Mouse (Mus musculus) embryonic facial prominence, embryonic 11.5 days (tissue): ENCODE data around the gene Btrc. TPM values are rescaled to one million over a fixed set of nuclear protein-coding genes. Genes with fewer than 3 reads are reported as not detected.

ENCODE experiments used
- ATAC-seq: fragments of 200-750 bp; cut with Nextera tagmentation; replicated peaks from 2 replicates; pipeline ENCODE4 v1.8.0; 2017; ENCODE audit warnings: low read depth; ENCODE audit not compliant: insufficient number of reproducible peaks, low FRiP score, low TSS enrichment
- DNase-seq: peaks from one replicate; pipeline ENCODE4 v3.0.0-alpha.2; 2015; ENCODE audit warnings: low spot score
- H3K27ac ChIP-seq: fragments of 300-500 bp; sonication (generic); replicated peaks from 2 replicates; pipeline ENCODE4 v1.5.1; 2014; ENCODE audit warnings: mild to moderate bottlenecking, low read depth, low read length, control low read depth
- H3K27me3 ChIP-seq: fragments of 300-500 bp; sonication (generic); 2 replicates; pipeline ENCODE4 v1.6.1; 2014; ENCODE audit warnings: mild to moderate bottlenecking, low read length, moderate library complexity, mixed read lengths; ENCODE audit not compliant: control insufficient read depth, insufficient read depth
- H3K36me3 ChIP-seq: fragments of 300-500 bp; sonication (generic); replicated peaks from 2 replicates; pipeline ENCODE4 v1.6.1; 2014; ENCODE audit warnings: low read depth, mild to moderate bottlenecking, low read length, moderate library complexity, mixed read lengths; ENCODE audit not compliant: control insufficient read depth, insufficient read depth
- H3K4me1 ChIP-seq: fragments of 300-500 bp; sonication (generic); 2 replicates; pipeline ENCODE4 v1.6.1; 2014; ENCODE audit warnings: low read length, mixed read lengths; ENCODE audit not compliant: control insufficient read depth, insufficient read depth
- H3K4me2 ChIP-seq: fragments of 300-500 bp; sonication (generic); 2 replicates; pipeline ENCODE4 v1.6.1; 2014; ENCODE audit warnings: low read depth, mild to moderate bottlenecking, control low read depth, low read length, moderate library complexity
- H3K4me3 ChIP-seq: fragments of 300-500 bp; sonication (generic); 2 replicates; pipeline ENCODE4 v1.5.1; 2014; ENCODE audit warnings: low read depth, low read length, control low read depth
- H3K9ac ChIP-seq: fragments of 300-500 bp; sonication (generic); replicated peaks from 2 replicates; pipeline ENCODE4 v1.6.1; 2014; ENCODE audit warnings: mild to moderate bottlenecking, control low read depth, low read length
- H3K9me3 ChIP-seq: fragments of 300-500 bp; sonication (generic); replicated peaks from 2 replicates; pipeline ENCODE4 v1.6.1; 2016; ENCODE audit warnings: mild to moderate bottlenecking, low read length, inconsistent platforms, mixed read lengths; ENCODE audit not compliant: control insufficient read depth
- WGBS: fragments of 180-500 bp; shearing (Covaris S2); extraction: QIAGEN DNeasy Blood & Tissue Kit; methylation state at CpG from one replicate; pipeline ENCODE4 v1.1.7; 2014; 5-methylcytosine and 5-hydroxymethylcytosine counted together
- polyA plus RNA-seq: library from polyadenylated mRNA; unstranded; fragments of >200 nt; fragmentation: Nextera tagmentation; extraction: Ambion mirVana; gene quantifications from 2 replicates; pipeline ENCODE4 v1.2.1, GENCODE M21; 2014

Btrc gene
- polyA plus RNA-seq, 1 experiment from 2014 or later: 56.0 TPM

GRCm38 (mm10) chr19:45505446-45505845 is 141.9 kb downstream of the Btrc start:
- H3K27me3 ChIP-seq: no peaks in the 10 kb centered on the region
- no peak overlapping the region for H3K4me3 ChIP-seq
- H3K9ac ChIP-seq: no peak overlapping the region
- H3K4me1 ChIP-seq: no peaks in the 10 kb centered on the region
- 69% methylated on average over 7 of the region's 7 CpGs for WGBS
- DNase-seq: no peak
- no peak overlapping the region for H3K27ac ChIP-seq
- H3K9me3 ChIP-seq: no peaks in the 10 kb centered on the region
- no peaks in the 10 kb centered on the region for H3K36me3 ChIP-seq
- no peak overlapping the region for H3K4me2 ChIP-seq
- ATAC-seq: no peak

GRCm38 (mm10) chr19:45507531-45507930 is 144.0 kb downstream of the Btrc start:
- no peak for DNase-seq
- WGBS: 87% methylated on average over 19 of the region's 19 CpGs

GRCm38 (mm10) chr19:45510680-45511079 is 147.1 kb downstream of the Btrc start:
- Histone ChIP-seq H3K36me3 (no peaks in the 10 kb centered on the region; the same call in 1 of the 2 replicates), H3K9ac (no peak overlapping the region), H3K27ac (no peak overlapping the region), H3K4me1 (no peaks in the 10 kb centered on the region), H3K27me3 (no peaks in the 10 kb centered on the region), H3K9me3 (no peaks in the 10 kb centered on the region), H3K4me2 (no peak overlapping the region), H3K4me3 (no peak overlapping the region)
- ATAC-seq: no peak
- DNase-seq: no peak
- 78% methylated on average over 3 of the region's 3 CpGs for WGBS

More at GRCm38 (mm10) chr19:45507531-45507930, 144.0 kb downstream of the Btrc start:
- Histone ChIP-seq H3K27ac (no peak overlapping the region), H3K27me3 (no peaks in the 10 kb centered on the region), H3K4me2 (no peak overlapping the region), H3K9me3 (no peaks in the 10 kb centered on the region), H3K4me3 (no peak overlapping the region), H3K9ac (no peak overlapping the region), H3K36me3 (no peaks in the 10 kb centered on the region), H3K4me1 (no peaks in the 10 kb centered on the region)
- ATAC-seq: no peak

GRCm38 (mm10) chr19:45511406-45511805 is 147.9 kb downstream of the Btrc start:
- 85% methylated on average over 4 of the region's 4 CpGs for WGBS
- no peaks in the 10 kb centered on the region for H3K27me3 ChIP-seq
- no peak overlapping the region for H3K9ac ChIP-seq
- no peak for ATAC-seq
- H3K27ac ChIP-seq: no peak overlapping the region
- H3K4me2 ChIP-seq: no peak overlapping the region
- no peaks in the 10 kb centered on the region; the same call in 1 of the 2 replicates for H3K36me3 ChIP-seq
- no peak for DNase-seq
- H3K4me3 ChIP-seq: no peak overlapping the region
- no peaks in the 10 kb centered on the region for H3K4me1 ChIP-seq
- H3K9me3 ChIP-seq: no peaks in the 10 kb centered on the region

GRCm38 (mm10) chr19:45515341-45515740 is 151.8 kb downstream of the Btrc start:
- 92% methylated on average over 2 of the region's 2 CpGs for WGBS
- Histone ChIP-seq H3K9ac (no peak overlapping the region), H3K27me3 (no peaks in the 10 kb centered on the region), H3K4me2 (no peak overlapping the region), H3K4me1 (no peaks in the 10 kb centered on the region), H3K27ac (no peak overlapping the region), H3K36me3 (no peaks in the 10 kb centered on the region; the same call in none of the 2 replicates), H3K9me3 (no peaks in the 10 kb centered on the region), H3K4me3 (no peak overlapping the region)
- ATAC-seq: no peak
- DNase-seq: no peak

GRCm38 (mm10) chr19:45516264-45516663 is 152.7 kb downstream of the Btrc start:
- Histone ChIP-seq H3K4me2 (no peak overlapping the region), H3K9me3 (no peaks in the 10 kb centered on the region), H3K4me3 (no peak overlapping the region), H3K4me1 (no peaks in the 10 kb centered on the region), H3K27ac (no peak overlapping the region), H3K9ac (no peak overlapping the region), H3K27me3 (no peaks in the 10 kb centered on the region), H3K36me3 (no peaks in the 10 kb centered on the region; the same call in none of the 2 replicates)
- 93% methylated on average over 12 of the region's 12 CpGs for WGBS
- ATAC-seq (no peak), DNase-seq (no peak)

- WGBS: 85% methylated on average over 7 of the region's 7 CpGs
- DNase-seq (no peak), ATAC-seq (no peak)
- Histone ChIP-seq H3K36me3 (peaks cover 5% of the 10 kb centered on the region; the same call in 1 of the 2 replicates), H3K4me2 (no peak overlapping the region), H3K27me3 (no peaks in the 10 kb centered on the region), H3K27ac (no peak overlapping the region), H3K4me3 (no peak overlapping the region), H3K9ac (no peak overlapping the region), H3K9me3 (no peaks in the 10 kb centered on the region), H3K4me1 (no peaks in the 10 kb centered on the region)
Observed at GRCm38 (mm10) chr19:45527382-45527781, 163.8 kb downstream of the Btrc start.

GRCm38 (mm10) chr19:45527931-45528534 is 164.5 kb downstream of the Btrc start:
- H3K9me3 ChIP-seq: no peaks in the 10 kb centered on the region
- H3K4me2 ChIP-seq: no peak overlapping the region
- H3K4me1 ChIP-seq: no peaks in the 10 kb centered on the region
- no peak overlapping the region for H3K4me3 ChIP-seq
- H3K27me3 ChIP-seq: no peaks in the 10 kb centered on the region
- H3K27ac ChIP-seq: no peak overlapping the region
- no peak for DNase-seq
- no peak overlapping the region for H3K9ac ChIP-seq
- no peak for ATAC-seq
- WGBS: 96% methylated on average over 10 of the region's 10 CpGs
- H3K36me3 ChIP-seq: peaks cover 5% of the 10 kb centered on the region; the same call in 1 of the 2 replicates
